Mouse (Mus musculus) liver, embryonic 11.5 days (tissue): Measurements from ENCODE around the gene Pum1. TPM values are rescaled to one million over a fixed set of nuclear protein-coding genes. Genes with fewer than 3 reads are reported as not detected.
"Not testable (repeated sequence)": the region's sequence is repeated elsewhere in the genome, so short reads cannot be mapped to it uniquely, and the experiment has no call there.

ENCODE experiments used
- ATAC-seq: fragments of 200-750 bp; cut with Nextera tagmentation; replicated peaks from 2 replicates; pipeline ENCODE4 v1.8.0; 2017; ENCODE audit warnings: moderate number of reproducible peaks, mild to moderate bottlenecking, moderate TSS enrichment, moderate library complexity; ENCODE audit not compliant: low FRiP score
- DNase-seq: peaks from one replicate; pipeline ENCODE4 v3.0.0-alpha.2; 2017; ENCODE audit warnings: low spot score
- H3K27ac ChIP-seq: fragments of 300-500 bp; sonication (generic); 2 replicates; pipeline ENCODE4 v1.5.1; 2014; ENCODE audit warnings: mild to moderate bottlenecking, low read depth, low read length, control low read depth
- H3K27me3 ChIP-seq: fragments of 300-500 bp; sonication (generic); replicated peaks from 2 replicates; pipeline ENCODE4 v1.6.1; 2014; ENCODE audit warnings: low read length, mixed read lengths; ENCODE audit not compliant: control insufficient read depth, insufficient read depth
- H3K36me3 ChIP-seq: fragments of 300-500 bp; sonication (generic); 2 replicates; pipeline ENCODE4 v1.6.1; 2014; ENCODE audit warnings: mild to moderate bottlenecking, low read length, moderate library complexity, mixed read lengths; ENCODE audit not compliant: control insufficient read depth, insufficient read depth
- H3K4me1 ChIP-seq: fragments of 300-500 bp; sonication (generic); replicated peaks from 2 replicates; pipeline ENCODE4 v1.6.1; 2014; ENCODE audit warnings: low read length, mixed read lengths; ENCODE audit not compliant: control insufficient read depth, insufficient read depth
- H3K4me2 ChIP-seq: fragments of 300-500 bp; sonication (generic); 2 replicates; pipeline ENCODE4 v1.6.1; 2014; ENCODE audit warnings: mild to moderate bottlenecking, control low read depth, moderate library complexity
- H3K4me3 ChIP-seq: fragments of 300-500 bp; sonication (generic); 2 replicates; pipeline ENCODE4 v1.5.1; 2014; ENCODE audit warnings: low read depth, low read length, control low read depth
- H3K9ac ChIP-seq: fragments of 300-500 bp; sonication (generic); 2 replicates; pipeline ENCODE4 v1.6.1; 2014; ENCODE audit warnings: low read depth, low read length, control low read depth
- H3K9me3 ChIP-seq: fragments of 300-500 bp; sonication (generic); 2 replicates; pipeline ENCODE4 v1.6.1; 2016; ENCODE audit warnings: low read length, inconsistent platforms, mixed read lengths; ENCODE audit not compliant: control insufficient read depth
- WGBS: fragments of 180-500 bp; shearing (Covaris S2); extraction: QIAGEN DNeasy Blood & Tissue Kit; methylation state at CpG from one replicate; pipeline ENCODE4 v1.1.7; 2014; 5-methylcytosine and 5-hydroxymethylcytosine counted together
- polyA plus RNA-seq: library from polyadenylated mRNA; unstranded; fragments of >200 nt; fragmentation: Nextera tagmentation; extraction: Ambion mirVana; gene quantifications from 2 replicates; pipeline ENCODE4 v1.2.1, GENCODE M21; 2014

Pum1 gene
- polyA plus RNA-seq, 1 experiment from 2014 or later, result 61.4 TPM

DNA sequence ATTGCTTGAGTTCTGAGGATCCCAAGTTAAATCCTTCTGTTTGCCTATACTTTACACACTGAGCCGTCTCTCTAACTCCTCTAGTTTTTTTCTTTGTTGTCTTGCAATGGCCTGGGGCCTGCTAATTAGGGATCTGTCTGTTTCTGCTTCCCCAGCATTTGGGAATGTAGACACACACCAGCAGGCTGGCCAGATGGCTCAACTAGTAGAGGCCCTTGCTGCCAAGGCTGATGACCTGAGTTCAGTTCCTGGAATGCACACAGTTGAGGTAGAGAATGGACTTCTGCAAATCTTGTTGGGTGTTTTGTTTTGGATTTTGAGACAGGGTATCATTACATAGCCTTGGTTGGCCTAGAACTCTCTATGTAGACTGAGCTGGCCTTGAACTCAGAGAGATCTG is 17.7 kb upstream of the Pum1 start:
- H3K4me1 ChIP-seq, result no peaks in the 10 kb centered on the region
- H3K9ac ChIP-seq, result no peak overlapping the region
- ATAC-seq, result no peak
- no peak overlapping the region for H3K4me3 ChIP-seq
- DNase-seq, result no peak
- H3K4me2 ChIP-seq, result no peak overlapping the region
- H3K27me3 ChIP-seq, result no peaks in the 10 kb centered on the region
- 81% methylated on average over 1 of the region's 1 CpGs for WGBS
- no peaks in the 10 kb centered on the region for H3K9me3 ChIP-seq
- no peaks in the 10 kb centered on the region for H3K36me3 ChIP-seq
- H3K27ac ChIP-seq, result no peak overlapping the region

DNA sequence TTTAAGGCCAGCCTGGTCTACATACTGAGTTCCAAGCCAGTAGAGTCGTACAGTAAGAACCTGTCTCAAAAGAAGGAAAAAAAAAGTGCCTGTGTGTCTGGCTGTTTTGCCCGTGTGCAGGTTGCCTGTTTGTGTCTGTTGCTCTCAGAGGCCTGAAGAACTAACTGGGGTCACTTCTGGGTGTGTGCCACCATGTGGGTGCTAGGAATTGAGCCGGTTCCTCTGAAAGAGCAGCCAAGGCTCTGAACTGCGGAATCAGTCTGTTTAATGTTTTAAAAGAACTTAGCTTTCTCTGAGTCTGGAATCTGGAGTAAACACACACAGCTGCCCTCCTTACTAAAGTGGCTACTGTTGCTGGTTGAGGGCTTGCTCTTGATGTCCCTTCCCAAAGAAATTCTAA is 11.8 kb upstream of the Pum1 start:
- Histone ChIP-seq H3K9ac (no peak overlapping the region), H3K27me3 (no peaks in the 10 kb centered on the region), H3K4me3 (no peak overlapping the region), H3K27ac (no peak overlapping the region), H3K36me3 (no peaks in the 10 kb centered on the region), H3K9me3 (no peaks in the 10 kb centered on the region), H3K4me2 (no peak overlapping the region), H3K4me1 (no peaks in the 10 kb centered on the region)
- 79% methylated on average over 4 of the region's 4 CpGs for WGBS
- ATAC-seq (no peak), DNase-seq (no peak)

DNA sequence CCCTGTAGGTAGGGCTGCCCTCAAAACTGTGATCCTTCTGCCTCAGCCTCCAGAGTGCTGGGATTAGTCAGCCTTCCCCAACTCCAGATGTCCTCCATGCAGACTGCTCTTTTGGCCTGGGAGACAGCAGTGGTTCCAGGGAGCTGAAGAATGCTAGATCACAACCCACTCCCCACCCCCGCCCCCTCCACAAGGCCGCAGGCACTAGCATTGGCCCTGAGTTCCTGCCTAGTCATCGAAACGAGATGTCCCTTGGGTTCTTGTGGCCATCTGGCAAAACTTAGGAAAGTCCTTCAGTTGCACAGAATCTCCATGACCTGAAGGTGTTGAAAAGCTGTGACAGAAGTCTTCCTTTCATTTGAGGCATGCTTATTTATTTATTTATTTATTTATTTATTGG is 10.6 kb upstream of the Pum1 start:
- Histone ChIP-seq H3K36me3 (no peaks in the 10 kb centered on the region), H3K9ac (no peak overlapping the region), H3K27ac (no peak overlapping the region), H3K9me3 (no peaks in the 10 kb centered on the region), H3K27me3 (no peaks in the 10 kb centered on the region), H3K4me1 (no peaks in the 10 kb centered on the region), H3K4me3 (no peak overlapping the region), H3K4me2 (no peak overlapping the region)
- ATAC-seq, result no peak
- DNase-seq, result no peak
- 60% methylated on average over 4 of the region's 4 CpGs for WGBS

DNA sequence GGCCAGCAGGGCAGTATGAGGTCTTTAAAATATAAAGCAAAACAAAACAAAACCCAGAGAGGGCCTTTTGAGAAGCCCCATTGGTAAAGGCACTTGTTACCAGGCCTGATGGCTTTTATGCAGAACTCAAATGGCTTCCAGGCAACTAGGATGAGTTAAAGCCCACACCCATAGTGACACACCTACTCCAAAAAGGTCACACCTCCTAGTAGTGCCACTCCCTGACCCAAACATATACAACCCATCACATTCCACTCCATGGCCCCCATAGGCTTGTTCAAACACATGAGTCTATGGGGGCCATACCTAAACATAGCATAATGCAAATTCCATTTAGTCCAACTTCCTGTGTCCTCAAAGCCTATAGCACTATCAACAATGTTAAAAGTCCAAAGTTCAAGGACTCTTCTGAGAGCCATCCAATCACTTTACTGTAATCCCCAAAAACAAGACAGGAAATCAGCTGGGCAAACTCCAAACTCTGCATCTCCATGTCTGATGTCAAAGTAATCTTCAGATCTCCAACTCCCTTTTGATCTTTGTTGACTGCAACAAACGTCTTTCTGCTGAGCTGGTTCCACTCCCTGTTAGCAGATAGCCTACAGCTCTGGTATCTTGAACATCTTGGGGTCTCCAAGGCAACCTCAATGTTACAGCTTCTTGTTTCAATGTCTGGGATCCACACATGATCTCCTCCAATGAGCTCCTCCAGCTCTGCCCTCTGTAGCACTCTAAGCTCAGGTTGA is 5.1 kb upstream of the Pum1 start:
- peaks cover 13% of the 10 kb centered on the region; the same call in 1 of the 2 replicates for H3K4me1 ChIP-seq
- no peak overlapping the region for H3K9ac ChIP-seq
- no peak overlapping the region for H3K4me3 ChIP-seq
- H3K27ac ChIP-seq, result no peak overlapping the region
- ATAC-seq (no peak), DNase-seq (no peak)
- no peaks in the 10 kb centered on the region for H3K36me3 ChIP-seq
- no peak overlapping the region for H3K4me2 ChIP-seq
- 22% methylated on average over 1 of the region's 1 CpGs for WGBS
- H3K9me3 ChIP-seq, result no peaks in the 10 kb centered on the region
- H3K27me3 ChIP-seq, result no peaks in the 10 kb centered on the region

DNA sequence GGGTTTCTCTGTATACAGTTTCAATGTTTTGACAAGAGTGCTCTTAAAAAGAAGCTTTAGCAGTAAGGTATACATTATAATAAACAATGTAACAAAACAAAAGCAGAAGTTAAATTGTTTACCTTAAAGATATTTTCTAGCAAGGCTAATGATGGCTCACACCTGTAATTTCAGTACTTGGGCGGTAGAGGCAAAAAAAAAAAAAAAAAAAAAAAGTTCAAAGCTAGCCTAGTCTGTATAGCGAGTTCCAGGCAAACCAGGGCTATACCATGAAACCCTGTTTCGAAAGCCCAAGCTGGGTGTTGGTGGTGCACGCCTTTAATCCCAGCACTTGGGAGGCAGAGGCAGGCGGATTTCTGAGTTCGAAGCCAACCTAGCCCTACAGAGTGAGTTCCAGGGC is 3.7 kb upstream of the Pum1 start:
- Histone ChIP-seq H3K4me3 (no peak overlapping the region), H3K36me3 (no peaks in the 10 kb centered on the region), H3K27ac (no peak overlapping the region), H3K9ac (no peak overlapping the region), H3K4me2 (no peak overlapping the region), H3K4me1 (peaks cover 13% of the 10 kb centered on the region; the same call in 1 of the 2 replicates), H3K27me3 (no peaks in the 10 kb centered on the region), H3K9me3 (no peaks in the 10 kb centered on the region)
- WGBS, result 83% methylated on average over 6 of the region's 6 CpGs
- no peak for DNase-seq
- ATAC-seq, result no peak

DNA sequence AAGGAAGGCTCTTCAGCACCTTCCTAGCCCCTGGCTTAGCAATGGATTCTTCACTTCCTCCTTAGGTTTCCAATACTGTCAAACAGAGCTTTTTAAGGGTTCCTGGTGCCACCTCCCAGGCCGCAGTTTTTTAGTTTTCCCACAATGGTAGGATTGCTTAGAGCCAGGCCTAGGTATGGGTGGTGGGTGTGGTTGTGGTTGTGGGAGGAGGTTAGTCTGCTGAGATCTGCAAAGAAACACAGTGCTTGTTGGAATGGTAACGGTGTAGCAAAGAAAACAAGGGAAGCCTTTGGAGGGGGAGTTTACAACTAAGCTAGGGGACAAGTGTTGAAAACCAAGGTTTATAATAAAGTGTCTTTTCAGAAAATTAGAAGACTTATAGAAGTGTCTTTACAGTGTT is 3.0 kb upstream of the Pum1 start:
- Histone ChIP-seq H3K27ac (no peak overlapping the region), H3K4me1 (peaks cover 14% of the 10 kb centered on the region; the same call in 1 of the 2 replicates), H3K4me3 (no peak overlapping the region), H3K9me3 (no peaks in the 10 kb centered on the region), H3K27me3 (no peaks in the 10 kb centered on the region), H3K36me3 (no peaks in the 10 kb centered on the region), H3K9ac (no peak overlapping the region), H3K4me2 (no peak overlapping the region)
- WGBS, result 74% methylated on average over 2 of the region's 2 CpGs
- ATAC-seq (no peak), DNase-seq (no peak)

DNA sequence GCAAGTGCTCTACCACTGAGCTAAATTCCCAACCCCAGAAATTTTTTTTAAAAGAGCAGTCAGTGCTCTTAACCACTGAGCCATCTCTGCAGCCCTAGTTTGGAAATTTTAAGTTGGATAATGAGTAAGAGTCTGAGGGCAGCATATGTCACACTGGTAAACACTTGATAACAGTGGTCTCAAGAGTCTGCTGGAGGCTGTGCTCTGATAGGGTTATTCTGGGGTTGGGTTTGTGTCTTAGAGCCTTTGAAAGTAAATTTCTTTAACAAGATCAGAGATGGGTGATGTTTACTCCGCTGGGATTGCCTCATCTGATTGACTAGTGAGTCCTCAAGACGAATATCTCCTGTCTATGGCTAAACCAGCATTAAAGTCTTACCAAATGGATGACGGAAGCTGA is 2.0 kb upstream of the Pum1 start:
- Histone ChIP-seq H3K36me3 (no peaks in the 10 kb centered on the region), H3K4me1 (peaks cover 24% of the 10 kb centered on the region), H3K9me3 (no peaks in the 10 kb centered on the region), H3K4me3 (no peak overlapping the region), H3K27ac (peak overlapping the region; percentile 13; the same call in 1 of the 2 replicates), H3K4me2 (no peak overlapping the region), H3K9ac (no peak overlapping the region), H3K27me3 (no peaks in the 10 kb centered on the region)
- peak; percentile 61 for ATAC-seq
- WGBS, result 63% methylated on average over 3 of the region's 3 CpGs
- no peak for DNase-seq

DNA sequence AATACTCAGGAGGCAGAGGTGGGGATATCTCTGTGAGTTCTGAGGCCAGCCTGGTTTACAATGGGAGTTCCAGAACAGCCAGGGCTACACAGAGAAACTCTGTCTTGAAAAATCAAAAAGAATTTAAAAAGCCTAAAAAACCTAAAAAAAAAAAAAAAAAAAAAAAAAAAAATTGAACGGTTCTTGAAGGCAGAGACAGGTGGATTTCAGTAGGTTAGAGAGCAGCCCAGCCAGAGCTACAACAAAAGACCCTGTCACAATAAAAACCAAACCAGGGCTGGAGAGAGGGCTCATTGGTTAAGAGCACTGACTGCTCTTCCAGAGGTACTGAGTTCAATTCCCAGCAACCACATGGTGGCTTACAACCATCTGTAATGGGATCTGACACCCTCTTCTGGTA is 816 bp upstream of the Pum1 start:
- Histone ChIP-seq H3K4me2 (peak overlapping the region; percentile 70), H3K4me1 (peaks cover 27% of the 10 kb centered on the region), H3K4me3 (peak overlapping the region; percentile 96)
- H3K9me3 ChIP-seq, H3K36me3 ChIP-seq, DNase-seq, H3K27me3 ChIP-seq, ATAC-seq, H3K27ac ChIP-seq, H3K9ac ChIP-seq: not testable (repeated sequence)
- WGBS, result 92% methylated on average over 1 of the region's 1 CpGs

DNA sequence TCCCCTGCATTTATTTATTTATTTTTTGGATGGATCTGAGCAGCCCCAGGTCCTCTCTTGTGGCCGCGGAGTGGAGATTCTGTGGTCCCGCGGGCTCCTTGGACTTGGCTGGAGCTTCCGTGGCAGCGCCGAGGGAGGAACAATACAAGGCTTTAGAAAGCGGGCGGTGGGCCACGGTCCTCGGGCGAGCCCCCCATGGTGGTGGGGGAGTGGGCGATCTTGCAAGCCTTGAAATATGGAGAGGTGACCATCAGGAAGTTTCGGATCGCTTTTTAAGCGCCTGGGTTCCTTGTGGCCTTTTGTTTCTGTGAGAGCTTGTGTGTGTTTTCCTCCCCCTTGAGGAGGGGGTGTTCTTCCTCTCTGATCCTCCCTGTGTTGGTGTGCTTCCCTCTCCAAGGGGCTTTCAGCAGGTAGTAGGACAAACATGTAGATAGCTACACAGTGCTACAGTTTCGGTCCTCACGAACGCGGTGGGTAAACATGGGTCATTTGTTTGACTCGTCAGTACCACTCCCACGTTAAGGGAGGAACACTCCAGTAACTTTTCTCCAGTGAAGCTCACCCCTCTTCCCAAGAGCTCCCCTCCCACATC is 785 bp downstream of the Pum1 start:
- under 1% methylated on average over 22 of the region's 22 CpGs for WGBS
- Histone ChIP-seq H3K27me3 (no peaks in the 10 kb centered on the region), H3K9ac (peak overlapping the region; percentile 99), H3K9me3 (no peaks in the 10 kb centered on the region), H3K36me3 (peaks cover 3% of the 10 kb centered on the region), H3K4me2 (peak overlapping the region; percentile 91), H3K4me1 (peaks cover 41% of the 10 kb centered on the region), H3K4me3 (peak overlapping the region; percentile 96), H3K27ac (peak overlapping the region; percentile 92)
- DNase-seq (peak; percentile 71), ATAC-seq (no peak)
